20 mouse cellular contexts compared by ENCODE assay signal in the genomic region with DNA sequence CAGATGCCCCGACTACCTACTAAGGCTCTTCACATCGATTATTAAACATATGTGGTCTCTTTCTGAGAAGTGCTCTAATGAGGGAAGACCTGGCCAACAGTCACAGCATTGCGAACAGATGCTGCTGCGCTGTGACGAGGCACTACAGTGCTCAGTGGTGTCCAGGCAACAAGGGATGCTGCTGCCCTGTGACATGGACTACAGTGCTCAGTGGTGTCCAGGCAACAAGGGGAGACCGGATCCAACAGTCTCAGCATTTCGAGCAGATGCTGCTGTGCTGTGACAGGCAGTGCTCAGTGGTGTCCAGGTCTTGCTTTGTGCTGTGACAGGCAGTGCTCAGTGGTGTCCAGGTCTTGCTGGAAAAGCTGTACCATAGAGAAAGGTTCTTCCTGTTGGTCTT. TPM values are rescaled to one million over a fixed set of nuclear protein-coding genes. Genes with fewer than 3 reads are reported as not detected.
DNase-seq lines count a peak whose midpoint lies in the region; ATAC-seq and TF ChIP-seq lines count a peak whose summit lies in the region.
"Had no signal": no experiment of that assay in that cellular context is flagged by ENCODE, and none has a peak within 500 bp of the region (broad histone marks: within the 10 kb centered on the region; RNA-seq: fewer than 3 reads in every experiment).

No protein-coding gene starts in this region.

- DNase-seq in CH12.LX (ENCODE audit: extremely low read depth) (peak; percentile 5), adipocyte (ENCODE audit: low spot score) (no peak)
- peak; percentile 8 for DNase-seq in brain, adult 2 months (ENCODE audit: low read depth, low spot score)
- DNase-seq in adrenal gland, postnatal 4 days (ENCODE audit: low spot score in 2 of 2): no peak
- DNase-seq: cerebellum, adult 11 months; cerebellum, postnatal 25 days; gastrocnemius, postnatal 36 days; heart, postnatal 10 days; kidney, adult 11 months; kidney, postnatal 10 days; lung, postnatal 10 days; right cerebral cortex, postnatal 4 days; thymus, postnatal 36 days had no signal

- 84% methylated on average over 7 of the region's 7 CpGs for WGBS in intestine, embryonic 15.5 days
- WGBS in intestine, postnatal 0 days: 92% methylated on average over 7 of the region's 7 CpGs
- WGBS in intestine, embryonic 16.5 days: 86% methylated on average over 7 of the region's 7 CpGs

- H3K4me1 ChIP-seq in intestine, embryonic 15.5 days (replicated peaks): no peaks in the 10 kb centered on the region
- H3K4me1 ChIP-seq in intestine, postnatal 0 days (replicated peaks; ENCODE audit: control insufficient read depth, insufficient read depth, low read length): no peaks in the 10 kb centered on the region
- peaks cover 34 to 55% of the 10 kb centered on the region in 2 experiments for H3K4me1 ChIP-seq in CH12.LX (ENCODE audit: control insufficient read depth in 1 of 2, insufficient read depth in 2 of 2)
- H3K4me1 ChIP-seq in intestine, embryonic 16.5 days (ENCODE audit: control insufficient read depth, insufficient read depth, low read length): 0 out of 2 replicates have a peak, but pooled peaks cover 3% of the 10 kb centered on the region
- H3K4me1 ChIP-seq: liver, embryonic 15.5 days had no signal

- in situ Hi-C loops in CH12.LX (cut with MboI; ENCODE audit: low pct_ligation_motif_present, low pct_unique_long_range_greater_than_20kb, low sequenced_read_pairs): no loop called here

- no peak overlapping the region for H3K4me3 ChIP-seq in intestine, embryonic 15.5 days (replicated peaks)
- H3K4me3 ChIP-seq in intestine, postnatal 0 days (ENCODE audit: low read depth, low read length): no peak overlapping the region
- peak overlapping the region in 1 of 3 experiments; percentile 45 for H3K4me3 ChIP-seq in CH12.LX (replicated peaks in 1 of 3; ENCODE audit: low read depth in 2 of 3, low read length in 2 of 3, poor library complexity in 1 of 3)
- no peak overlapping the region for H3K4me3 ChIP-seq in intestine, embryonic 16.5 days (ENCODE audit: low read length)
- H3K4me3 ChIP-seq: erythroblast, embryonic 14.5 days; heart, embryonic 10.5 days; liver, embryonic 15.5 days had no signal

- peak; percentile 23; the same call in 1 of the 2 replicates for ATAC-seq in intestine, embryonic 15.5 days
- ATAC-seq in intestine, postnatal 0 days: no peak
- peak; percentile 43; the same call in 1 of the 2 replicates for ATAC-seq in intestine, embryonic 16.5 days

- no peak for TF ChIP-seq EP300 in CH12.LX (IDR thresholded peaks at IDR 0.05; ENCODE audit: low read length)

- no peak for TF ChIP-seq RAD21 in CH12.LX (IDR thresholded peaks at IDR 0.05; ENCODE audit: low read depth, low read length)

- TF ChIP-seq POLR2A in CH12.LX (IDR thresholded peaks at IDR 0.05; ENCODE audit: low read depth, low read length): no peak

- H3K36me3 ChIP-seq in intestine, embryonic 15.5 days: no peaks in the 10 kb centered on the region
- no peaks in the 10 kb centered on the region for H3K36me3 ChIP-seq in intestine, postnatal 0 days (ENCODE audit: control insufficient read depth, insufficient read depth)
- no peaks in the 10 kb centered on the region for H3K36me3 ChIP-seq in CH12.LX (replicated peaks in 1 of 2; ENCODE audit: control insufficient read depth in 1 of 2, insufficient read depth in 1 of 2, low read length in 1 of 2)
- no peaks in the 10 kb centered on the region for H3K36me3 ChIP-seq in intestine, embryonic 16.5 days (ENCODE audit: control insufficient read depth, insufficient read depth, low read length)
- H3K36me3 ChIP-seq: G1E; heart, embryonic 10.5 days; liver, embryonic 15.5 days had no signal

- H3K4me2 ChIP-seq in intestine, embryonic 15.5 days (replicated peaks): no peak overlapping the region
- no peak overlapping the region for H3K4me2 ChIP-seq in intestine, postnatal 0 days (replicated peaks; ENCODE audit: low read depth)
- peak overlapping the region; percentile 94 for H3K4me2 ChIP-seq in CH12.LX (ENCODE audit: insufficient read depth, low read depth, poor library complexity, severe bottlenecking)
- no peak overlapping the region for H3K4me2 ChIP-seq in intestine, embryonic 16.5 days (ENCODE audit: low read depth, low read length)
- H3K4me2 ChIP-seq: liver, embryonic 15.5 days had no signal

- no peaks in the 10 kb centered on the region for H3K27me3 ChIP-seq in intestine, embryonic 15.5 days (replicated peaks)
- 0 out of 2 replicates have a peak, but pooled peaks cover 4% of the 10 kb centered on the region for H3K27me3 ChIP-seq in intestine, postnatal 0 days (replicated peaks; ENCODE audit: control insufficient read depth, insufficient read depth, low read length)
- H3K27me3 ChIP-seq in CH12.LX (replicated peaks): no peaks in the 10 kb centered on the region
- H3K27me3 ChIP-seq in intestine, embryonic 16.5 days (replicated peaks; ENCODE audit: control insufficient read depth, insufficient read depth, low read length): no peaks in the 10 kb centered on the region
- H3K27me3 ChIP-seq: liver, embryonic 15.5 days had no signal

- TF ChIP-seq CTCF in intestine, postnatal 0 days (IDR thresholded peaks at IDR 0.05; ENCODE audit: low read depth): no peak
- TF ChIP-seq CTCF in CH12.LX (conservative IDR thresholded peaks at IDR 0.05 in 1 of 2, IDR thresholded peaks at IDR 0.05 in 1 of 2; ENCODE audit: low read depth in 2 of 2, low read length in 2 of 2): no peak

- dilution Hi-C loops in CH12.LX (cut with MboI; ENCODE audit: extremely low pct_ligation_motif_present, extremely low pct_unique_long_range_greater_than_20kb, low sequenced_read_pairs): no loop called here

- H3K9me3 ChIP-seq in intestine, embryonic 15.5 days: no peaks in the 10 kb centered on the region
- no peaks in the 10 kb centered on the region for H3K9me3 ChIP-seq in intestine, postnatal 0 days (ENCODE audit: control insufficient read depth)
- peaks cover 3% of the 10 kb centered on the region for H3K9me3 ChIP-seq in CH12.LX (replicated peaks; ENCODE audit: low read length)
- no peaks in the 10 kb centered on the region for H3K9me3 ChIP-seq in intestine, embryonic 16.5 days (ENCODE audit: control insufficient read depth, low read length)
- H3K9me3 ChIP-seq: G1E; heart, embryonic 10.5 days; liver, embryonic 15.5 days had no signal

- no peak overlapping the region for H3K9ac ChIP-seq in intestine, embryonic 15.5 days
- no peak overlapping the region for H3K9ac ChIP-seq in intestine, postnatal 0 days (ENCODE audit: low read depth, low read length)
- H3K9ac ChIP-seq in CH12.LX (ENCODE audit: insufficient read depth, low read depth): peak overlapping the region; percentile 0; the same call in 1 of the 2 replicates
- no peak overlapping the region for H3K9ac ChIP-seq in intestine, embryonic 16.5 days (ENCODE audit: low read depth, low read length)
- H3K9ac ChIP-seq: liver, embryonic 15.5 days had no signal

- H3K27ac ChIP-seq in intestine, embryonic 15.5 days: no peak overlapping the region
- H3K27ac ChIP-seq in intestine, postnatal 0 days (ENCODE audit: low read depth, low read length): no peak overlapping the region
- peak overlapping the region; percentile 96 for H3K27ac ChIP-seq in CH12.LX (ENCODE audit: insufficient read depth, low read depth)
- H3K27ac ChIP-seq in intestine, embryonic 16.5 days (ENCODE audit: low read length): no peak overlapping the region
- H3K27ac ChIP-seq: heart, embryonic 10.5 days; liver, embryonic 15.5 days had no signal

- no peaks in the 10 kb centered on the region for H3K79me2 ChIP-seq in CH12.LX (replicated peaks; ENCODE audit: control insufficient read depth, extremely low read depth, insufficient read depth, poor library complexity, severe bottlenecking)

TF ChIP-seq in CH12.LX, 34 proteins besides CTCF, POLR2A, EP300 and RAD21:
- TF ChIP-seq IRF4 (IDR thresholded peaks at IDR 0.05; ENCODE audit: low read depth, low read length) (no peak), ETS1 (conservative IDR thresholded peaks at IDR 0.05; ENCODE audit: low read depth, low read length) (no peak), BHLHE40 (IDR thresholded peaks at IDR 0.05; ENCODE audit: low read depth, low read length) (no peak), MEF2A (IDR thresholded peaks at IDR 0.05; ENCODE audit: borderline replicate concordance, low read depth, low read length) (no peak), NRF1 (IDR thresholded peaks at IDR 0.05; ENCODE audit: low read depth, low read length) (no peak), MAFK (IDR thresholded peaks at IDR 0.05; ENCODE audit: insufficient replicate concordance, low read length) (no peak), CHD1 (IDR thresholded peaks at IDR 0.05; ENCODE audit: low read depth, low read length) (no peak), TCF12 (IDR thresholded peaks at IDR 0.05; ENCODE audit: low read depth, low read length) (no peak), TBP (conservative IDR thresholded peaks at IDR 0.05; ENCODE audit: low read depth, low read length) (no peak)

RNA-seq across cellular contexts. Expression of gene Pcgf5, which starts 29.6 kb away (rescaled TPM):
- polyA plus RNA-seq in intestine, embryonic 15.5 days (2015; fragmentation: Nextera tagmentation; extraction: Ambion mirVana): 23.6 and 27.0 TPM in 2 replicates
- polyA plus RNA-seq in intestine, postnatal 0 days (2015; fragmentation: Nextera tagmentation; extraction: Ambion mirVana): 21.4 and 23.4 TPM in 2 replicates
- 17.0 and 20.6 TPM in 2 replicates for total RNA-seq in CH12.LX (2012; rRNA removed)
- 25.7 and 28.9 TPM in 2 replicates for total RNA-seq in CH12.LX (2014; rRNA removed)
- polyA plus RNA-seq in CH12.LX (2012; ENCODE audit: insufficient read length, low read depth): 17.0 and 17.4 TPM in 2 replicates
- 17.0 and 17.9 TPM in 2 replicates for polyA plus RNA-seq in intestine, embryonic 16.5 days (2015; fragmentation: Nextera tagmentation; extraction: Ambion mirVana)
- total RNA-seq in adrenal gland, postnatal 4 days (2021): 10 to 100 TPM; 21.7 to 25.3 TPM

Comparison
In these comparisons a context has a peak if more than half of its experiments do, and no peak if none do; other contexts are left out.
1. DNase-seq: peak in CH12.LX (single experiment) and brain, adult 2 months (single experiment); none in adipocyte (single experiment) and adrenal gland, postnatal 4 days (0 of 2).